ENCODE assay signal across 8 mouse cellular contexts in genomic region chrX:49797213-49798019, GRCm38 (mm10). TPM values are rescaled to one million over a fixed set of nuclear protein-coding genes. Genes with fewer than 3 reads are reported as not detected.
DNase-seq lines count a peak whose midpoint lies in the region; ATAC-seq and TF ChIP-seq lines count a peak whose summit lies in the region.

Gene Igsf1 (minus strand): TSS chrX:49797749.

- no peak within 1 kb of the TSS for H3K27ac ChIP-seq in heart, adult 2 months
- no peak within 1 kb of the TSS for H3K27ac ChIP-seq in liver, embryonic 13.5 days
- no peak within 1 kb of the TSS for H3K27ac ChIP-seq in neural tube, embryonic 13.5 days (replicated peaks)

- intact Hi-C loops in heart, adult 2 months (cut with DNase I): no loop called here

- H3K9me3 ChIP-seq in liver, embryonic 13.5 days (replicated peaks): no peaks in the 10 kb centered on the region
- H3K9me3 ChIP-seq in neural tube, embryonic 13.5 days: no peaks in the 10 kb centered on the region

- no peaks in the 10 kb centered on the region for H3K27me3 ChIP-seq in heart, adult 2 months (ENCODE audit: control insufficient read depth, insufficient read depth, low read length)
- no peaks in the 10 kb centered on the region for H3K27me3 ChIP-seq in liver, embryonic 13.5 days
- H3K27me3 ChIP-seq in neural tube, embryonic 13.5 days: no peaks in the 10 kb centered on the region

- no peaks in the 10 kb centered on the region for H3K4me1 ChIP-seq in heart, adult 2 months (ENCODE audit: control insufficient read depth, insufficient read depth, low read length)
- H3K4me1 ChIP-seq in liver, embryonic 13.5 days (replicated peaks): no peaks in the 10 kb centered on the region
- no peaks in the 10 kb centered on the region for H3K4me1 ChIP-seq in neural tube, embryonic 13.5 days (replicated peaks)

- peak; percentile 90 for ATAC-seq in liver, embryonic 13.5 days (ENCODE audit: low read depth)
- ATAC-seq in neural tube, embryonic 13.5 days (ENCODE audit: low read depth): peak; percentile 97
- ATAC-seq in megakaryocyte, adult 5-6 weeks (ENCODE audit: poor library complexity, severe bottlenecking): no peak

- H3K79me2 ChIP-seq in heart, adult 2 months (replicated peaks; ENCODE audit: control insufficient read depth, insufficient read depth, low read length): no peaks in the 10 kb centered on the region

- no peak within 1 kb of the TSS for H3K4me3 ChIP-seq in heart, adult 2 months
- peak within 1 kb of the TSS; percentile 35 for H3K4me3 ChIP-seq in liver, embryonic 13.5 days (replicated peaks)
- peak within 1 kb of the TSS; percentile 39 for H3K4me3 ChIP-seq in neural tube, embryonic 13.5 days

- peak within 1 kb of the TSS; percentile 17; the same call in 1 of the 2 replicates for H3K4me2 ChIP-seq in liver, embryonic 13.5 days
- peak within 1 kb of the TSS; percentile 56 for H3K4me2 ChIP-seq in neural tube, embryonic 13.5 days

- no peak for TF ChIP-seq CTCF in brain, embryonic 14.5 days (IDR thresholded peaks at IDR 0.05; ENCODE audit: borderline replicate concordance, extremely low read depth, insufficient read depth, insufficient read length)
- no peak for TF ChIP-seq CTCF in heart, adult 2 months (IDR thresholded peaks at IDR 0.05)

- no peak within 1 kb of the TSS for H3K9ac ChIP-seq in heart, adult 2 months (ENCODE audit: low read depth, low read length)
- H3K9ac ChIP-seq in liver, embryonic 13.5 days: no peak within 1 kb of the TSS; the same call in 1 of the 2 replicates
- H3K9ac ChIP-seq in neural tube, embryonic 13.5 days: peak within 1 kb of the TSS; percentile 41; the same call in 1 of the 2 replicates

- 22% methylated on average over 28 of the region's 28 CpGs for WGBS in heart, adult 2 months
- WGBS in liver, embryonic 13.5 days (ENCODE audit: insufficient replicate concordance): 15% methylated on average over 28 of the region's 28 CpGs
- WGBS in neural tube, embryonic 13.5 days: 26% methylated on average over 25 of the region's 28 CpGs

- TF ChIP-seq POLR2A in brain, embryonic 14.5 days (IDR thresholded peaks at IDR 0.05; ENCODE audit: borderline replicate concordance, extremely low read depth, insufficient read depth, insufficient read length, poor library complexity, severe bottlenecking): no peak
- TF ChIP-seq POLR2A in heart, adult 2 months (IDR thresholded peaks at IDR 0.05; ENCODE audit: insufficient read depth, low read depth, low read length): no peak

- no peak for TF ChIP-seq EP300 in heart, adult 2 months (IDR thresholded peaks at IDR 0.05; ENCODE audit: insufficient read depth, low read depth, low read length)

- DNase-seq in R1 (ENCODE audit: low read depth, low spot score) (peak; percentile 78), adipocyte (ENCODE audit: low spot score) (no peak)
- DNase-seq in brain, embryonic 14.5 days (ENCODE audit: low read depth): peak; percentile 86
- DNase-seq in heart, adult 2 months: peak; percentile 5 to 18
- peak; percentile 4 for DNase-seq in kidney, adult 9 months
- DNase-seq in liver, embryonic 13.5 days: peak; percentile 5

- H3K36me3 ChIP-seq in heart, adult 2 months (ENCODE audit: control insufficient read depth, insufficient read depth, low read length): no peaks in the 10 kb centered on the region
- no peaks in the 10 kb centered on the region for H3K36me3 ChIP-seq in liver, embryonic 13.5 days
- no peaks in the 10 kb centered on the region for H3K36me3 ChIP-seq in neural tube, embryonic 13.5 days

RNA-seq across cellular contexts. Expression of gene Igsf1, which starts in this region (rescaled TPM):
- polyA plus RNA-seq in brain, embryonic 14.5 days (2012; rRNA removed): 5.3 and 6.8 TPM in 2 replicates
- total RNA-seq in heart, adult 2 months (2021): 10 to 100 TPM; 15.4 to 27.1 TPM
- polyA plus RNA-seq in heart, adult 2 months (2012; rRNA removed): 20.8 and 25.9 TPM in 2 replicates
- polyA plus RNA-seq in liver, embryonic 13.5 days (2015; fragmentation: Nextera tagmentation; extraction: Ambion mirVana): 39.8 and 48.9 TPM in 2 replicates
- 2.6 and 3.4 TPM in 2 replicates for polyA plus RNA-seq in neural tube, embryonic 13.5 days (2015; fragmentation: Nextera tagmentation; extraction: Ambion mirVana)
- not detected in 2 replicates for total RNA-seq in megakaryocyte, adult 5-6 weeks (2015)
- total RNA-seq in megakaryocyte, adult 5-6 weeks (2017): not detected in 2 replicates

Comparison
In these comparisons a context has a peak if more than half of its experiments do, and no peak if none do; other contexts are left out.
1. RNA of gene Igsf1 (total RNA-seq): 15.4 to 27.1 TPM in heart, adult 2 months; not detected in megakaryocyte, adult 5-6 weeks; every median in the first group is over 10 times any median in the second.